Mouse (Mus musculus) 416B (cell line): ENCODE data around the gene U2af1.

Source experiments
- DNase-seq: peaks from one replicate; pipeline ENCODE4 v3.0.0; 2011; ENCODE audit warnings: low read depth

The U2af1 gene

DNA sequence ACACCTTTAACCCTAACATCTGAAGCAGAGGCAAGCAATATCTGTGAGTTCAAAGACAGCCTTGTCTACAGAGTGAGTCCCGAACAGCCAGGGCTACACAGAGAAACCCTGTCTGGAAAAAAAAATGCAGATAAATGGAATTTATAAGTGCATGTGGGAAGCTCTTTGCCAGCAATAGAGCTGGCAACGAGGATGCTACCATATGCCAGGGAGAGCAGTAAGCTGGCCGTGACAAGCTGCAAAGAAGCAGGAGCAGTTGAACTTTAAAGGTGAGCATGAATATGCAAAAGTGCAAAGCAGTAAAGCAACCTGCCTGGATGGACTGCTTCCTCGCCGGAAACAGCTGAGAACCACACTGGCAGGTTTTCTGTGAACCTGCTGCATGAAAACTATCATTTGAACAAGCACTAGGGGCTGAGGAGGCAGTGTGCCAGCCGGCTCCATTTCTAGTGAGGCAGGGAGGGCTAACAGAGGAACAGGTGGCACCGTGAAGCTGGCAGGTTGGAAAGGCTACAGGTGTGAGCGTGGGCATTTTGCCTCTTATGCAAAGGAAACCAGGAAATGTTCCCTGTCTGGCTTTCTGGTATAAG lies 2.1 kb upstream of the U2af1 start:
- DNase-seq: no peak

DNA sequence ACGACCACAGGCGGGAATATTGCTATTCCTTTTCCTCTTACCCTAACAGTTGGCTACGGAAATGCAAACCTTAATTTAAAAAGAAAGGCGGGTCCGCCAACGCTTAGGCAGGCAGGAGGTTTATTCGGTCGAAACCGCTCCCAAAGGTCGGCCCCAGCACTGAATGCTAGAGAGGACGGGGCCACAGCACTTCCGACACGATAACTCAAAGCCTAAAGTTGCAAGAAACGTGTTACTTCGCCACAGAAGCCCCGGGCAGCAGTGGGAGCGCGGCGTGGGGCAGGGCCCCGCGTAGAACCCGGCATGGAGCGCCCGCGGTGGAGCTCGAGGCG lies 590 bp downstream of the U2af1 start:
- no peak for DNase-seq

DNA sequence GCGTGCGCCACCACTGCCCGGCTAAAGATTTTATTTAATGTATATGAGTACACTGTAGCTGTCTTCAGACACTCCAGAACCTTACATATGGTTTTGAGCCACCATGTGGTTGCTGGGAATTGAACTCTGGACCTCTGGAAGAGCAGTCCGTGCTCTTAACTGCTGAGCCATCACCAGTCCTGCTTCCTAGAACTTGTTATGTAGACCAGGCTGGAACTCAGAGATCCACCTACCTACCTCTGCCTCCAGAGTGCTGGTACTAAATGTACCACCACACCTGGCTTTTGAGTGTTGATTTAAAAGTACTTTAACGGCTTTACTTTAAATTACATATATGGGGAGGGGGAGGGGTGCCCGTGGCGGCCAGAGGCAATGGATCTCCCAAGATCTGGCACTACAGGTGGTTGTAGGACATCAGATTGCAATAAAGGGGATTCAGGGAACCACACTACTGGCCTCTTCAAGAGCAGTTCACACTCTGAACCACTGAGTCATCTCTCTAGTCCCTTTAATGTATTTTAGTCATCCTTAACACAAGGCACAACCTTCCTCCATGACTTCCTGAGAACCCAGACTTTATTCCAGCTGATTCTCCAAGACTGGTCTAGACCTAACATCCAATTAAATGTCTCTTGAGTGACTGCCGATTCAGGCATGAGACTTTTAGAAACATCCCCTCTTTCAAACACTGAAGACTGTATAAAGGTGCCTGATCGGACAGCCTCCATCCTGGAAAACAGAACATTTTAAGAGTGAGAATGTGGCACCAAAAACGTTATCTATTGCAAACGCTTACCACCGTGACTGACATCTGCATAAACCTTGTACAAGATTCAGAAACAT lies 1.3 kb downstream of the U2af1 start:
- no peak for DNase-seq

DNA sequence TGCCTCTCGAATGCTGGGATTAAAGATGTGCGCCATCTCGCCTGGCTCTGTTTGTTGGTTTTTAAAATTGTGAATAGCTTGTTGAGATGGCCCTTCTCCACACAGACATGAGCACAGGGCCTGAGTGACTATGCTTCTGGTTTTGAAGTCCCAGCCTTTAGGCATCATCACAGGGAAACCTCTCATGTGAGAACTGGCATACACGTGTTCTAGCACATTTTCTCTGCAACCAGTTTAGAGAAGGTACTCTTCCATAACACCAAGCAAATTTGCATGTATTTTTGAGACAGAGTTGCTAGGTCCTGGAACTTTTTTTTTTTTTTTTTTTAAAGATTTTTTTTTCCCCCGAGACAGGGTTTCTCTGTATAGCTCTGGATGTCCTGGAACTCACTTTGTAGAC lies 2.0 kb downstream of the U2af1 start:
- no peak for DNase-seq

DNA sequence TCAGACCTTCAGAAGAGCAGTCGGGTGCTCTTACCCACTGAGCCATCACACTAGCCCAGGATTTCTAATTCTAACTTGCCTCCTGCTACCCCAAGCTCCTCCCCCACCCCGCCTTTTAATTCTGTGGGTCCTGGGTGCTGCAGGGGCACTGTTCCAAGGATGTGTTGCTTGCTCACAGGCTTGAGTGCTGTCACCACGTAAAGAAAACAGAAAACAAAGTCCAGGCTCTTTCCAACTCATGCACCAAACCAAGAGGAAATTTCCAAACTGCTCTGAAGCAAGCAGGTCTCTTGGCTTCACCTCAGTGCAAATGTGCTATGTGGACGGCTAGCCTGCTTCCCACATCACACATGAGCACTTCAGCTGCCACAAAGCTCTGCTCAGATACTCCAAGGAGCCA lies 3.3 kb downstream of the U2af1 start:
- DNase-seq: no peak

DNA sequence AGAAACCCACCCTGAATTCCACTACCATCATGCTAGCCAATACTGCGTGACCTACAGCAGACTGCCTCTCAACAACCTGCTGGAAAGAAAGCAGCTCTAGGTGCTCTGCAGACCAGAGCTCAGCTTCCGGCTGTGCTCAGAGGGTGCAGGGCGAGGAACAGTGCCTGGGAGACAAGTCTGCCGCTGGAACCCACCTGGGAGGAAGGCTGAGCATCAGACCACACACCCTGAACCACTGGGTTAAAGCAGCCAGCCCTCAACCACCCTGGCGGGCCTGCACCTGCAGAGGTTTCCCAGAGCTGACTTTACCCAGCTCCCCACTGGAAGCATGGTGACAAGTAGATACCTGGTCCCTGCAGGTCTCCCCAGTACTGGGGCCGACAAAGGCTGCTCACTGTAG lies 5.4 kb downstream of the U2af1 start:
- DNase-seq: no peak

DNA sequence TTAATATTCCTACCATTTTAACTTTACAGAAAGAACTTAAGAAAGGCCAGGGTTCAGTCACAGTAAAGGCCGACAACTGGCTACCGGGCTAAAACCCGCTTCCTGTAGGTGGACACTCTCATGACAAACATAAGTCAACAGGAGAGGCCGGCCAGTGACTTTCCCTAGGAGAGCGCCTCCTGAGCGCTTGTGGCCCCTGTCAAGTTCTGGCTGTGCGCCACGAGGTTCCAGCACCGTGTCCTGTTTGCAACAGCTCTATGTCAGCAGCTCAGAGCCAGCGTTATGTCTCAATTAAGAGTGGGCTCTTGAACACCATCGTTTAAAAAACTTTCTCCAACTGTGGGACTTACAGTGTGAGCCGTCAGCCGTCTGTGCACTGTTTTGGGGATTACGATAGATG lies 6.5 kb downstream of the U2af1 start:
- no peak for DNase-seq

DNA sequence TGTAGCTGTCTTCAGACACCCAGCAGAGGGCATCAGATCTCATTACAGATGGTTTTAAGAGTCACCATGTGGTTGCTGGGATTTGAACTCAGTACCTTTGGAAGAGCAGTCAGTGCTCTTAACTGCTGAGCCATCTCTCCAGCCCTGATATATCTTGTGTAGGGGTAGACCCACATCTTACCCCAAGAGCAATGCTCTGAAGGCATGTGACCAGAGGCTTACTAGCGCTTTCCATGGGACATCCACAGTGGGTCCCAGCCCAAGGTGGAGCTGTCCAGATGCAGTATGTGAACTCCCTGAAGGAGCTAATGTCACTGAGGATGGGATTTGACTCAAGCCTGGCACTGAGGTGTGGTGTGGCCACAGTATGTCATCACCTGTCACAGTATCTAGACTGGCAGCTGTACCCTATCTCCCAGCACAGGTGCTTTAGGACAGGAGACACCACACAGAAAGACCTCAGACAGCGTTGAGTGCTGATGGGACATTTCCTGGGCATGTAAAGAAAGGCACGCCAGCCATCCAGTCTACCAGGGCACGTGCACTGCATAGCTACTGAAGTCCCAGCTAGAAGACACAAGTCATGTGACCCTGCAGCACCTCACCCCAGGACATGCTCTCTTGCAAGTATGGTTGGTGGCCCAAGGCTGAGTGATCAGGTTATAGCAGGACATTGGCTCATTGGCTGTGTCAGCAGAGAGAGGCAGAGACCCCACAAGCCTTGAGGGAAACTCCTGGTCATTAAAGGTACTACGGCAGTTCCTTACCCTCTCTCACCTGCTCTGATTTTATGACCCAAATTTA lies 12.3 kb downstream of the U2af1 start:
- no peak for DNase-seq

DNA sequence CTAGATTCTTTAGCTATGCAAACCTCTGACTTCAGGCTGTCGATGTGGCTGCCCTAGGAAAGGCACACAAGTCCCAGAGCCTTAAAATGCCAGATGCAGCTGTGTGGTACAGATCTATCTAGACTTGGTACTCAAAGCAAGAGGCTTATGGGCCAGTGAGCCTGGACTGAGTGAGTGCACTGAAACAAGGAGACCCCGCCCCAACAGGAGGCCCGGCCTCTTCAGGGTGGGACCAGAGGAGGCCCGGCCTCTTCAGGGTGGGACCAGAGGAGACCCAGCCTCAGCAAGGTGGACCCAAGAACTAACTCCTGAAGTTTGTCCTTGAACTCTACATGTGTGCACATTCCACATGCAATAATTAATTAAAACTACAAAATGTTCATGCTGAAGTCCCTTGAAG lies 15.8 kb downstream of the U2af1 start:
- no peak for DNase-seq

DNA sequence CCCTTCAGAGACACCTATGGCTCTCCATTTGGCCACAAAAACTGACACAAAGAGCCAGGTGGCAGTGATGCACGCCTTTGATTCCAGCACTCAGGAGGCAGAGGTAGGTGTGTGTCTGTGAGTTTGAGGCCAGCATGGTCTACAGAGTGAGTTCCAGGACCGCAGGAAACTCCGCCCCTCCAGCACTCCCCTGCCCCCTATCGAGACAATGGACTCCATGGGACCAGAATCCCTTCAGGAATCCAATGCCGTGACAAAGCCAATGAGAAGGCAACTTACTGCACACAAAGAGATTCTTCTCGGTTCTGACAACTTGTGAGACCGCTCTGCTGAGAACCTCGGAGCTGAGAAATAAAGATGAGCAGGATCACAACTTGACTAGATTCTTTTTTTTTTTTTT lies 16.4 kb downstream of the U2af1 start:
- no peak for DNase-seq

DNA sequence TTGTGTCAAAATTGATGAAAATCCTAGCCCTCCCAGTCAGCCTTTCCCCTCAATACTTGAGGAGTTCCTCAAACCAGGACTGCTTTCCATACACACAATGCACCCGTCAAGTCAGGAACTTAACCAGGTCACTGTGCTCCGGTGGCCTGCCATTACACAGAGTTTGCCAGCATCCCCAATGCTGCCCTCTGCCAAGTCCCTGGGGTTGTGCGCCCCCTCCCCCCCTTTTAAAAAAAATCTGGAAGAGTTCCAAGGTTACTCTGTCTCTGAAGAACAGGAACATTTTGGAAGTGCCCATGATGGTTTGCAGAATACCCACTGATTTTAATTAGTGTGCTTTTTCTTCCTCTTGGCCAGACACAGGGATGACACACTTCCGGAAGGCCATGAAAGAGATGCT lies 19.0 kb downstream of the U2af1 start:
- DNase-seq: no peak

DNA sequence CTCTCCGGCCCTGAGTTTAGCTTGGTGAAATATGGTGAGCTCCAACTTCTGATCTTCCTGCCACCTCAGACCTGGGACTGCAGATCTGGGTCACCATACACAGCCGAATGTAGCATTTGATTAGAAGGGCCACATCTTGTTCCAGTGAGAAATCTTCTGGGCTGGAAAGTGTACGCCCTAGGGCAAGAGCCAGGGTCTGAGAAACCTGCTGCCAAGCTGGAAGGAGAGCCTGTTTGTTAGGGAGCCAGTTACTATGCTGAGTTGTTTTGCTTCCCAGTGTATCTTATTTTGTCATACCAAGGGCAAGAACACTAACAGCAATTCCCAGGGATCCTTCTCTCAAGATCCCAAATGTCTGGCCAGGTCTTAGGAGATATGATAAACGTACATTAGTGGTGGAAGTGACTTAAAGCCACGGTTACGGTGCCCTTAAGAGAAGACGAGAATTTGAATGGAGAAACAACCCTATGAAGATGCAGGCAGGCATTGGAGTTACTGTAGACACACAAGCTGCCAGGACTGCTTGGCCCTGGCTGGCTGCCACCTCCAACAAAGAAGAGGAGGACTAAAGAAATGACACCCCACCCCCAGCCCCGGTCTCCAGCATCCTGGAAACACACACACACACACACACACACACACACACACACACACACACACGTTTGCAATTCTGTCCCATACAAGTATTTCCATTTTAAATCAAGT lies 20.7 kb downstream of the U2af1 start:
- no peak for DNase-seq

DNA sequence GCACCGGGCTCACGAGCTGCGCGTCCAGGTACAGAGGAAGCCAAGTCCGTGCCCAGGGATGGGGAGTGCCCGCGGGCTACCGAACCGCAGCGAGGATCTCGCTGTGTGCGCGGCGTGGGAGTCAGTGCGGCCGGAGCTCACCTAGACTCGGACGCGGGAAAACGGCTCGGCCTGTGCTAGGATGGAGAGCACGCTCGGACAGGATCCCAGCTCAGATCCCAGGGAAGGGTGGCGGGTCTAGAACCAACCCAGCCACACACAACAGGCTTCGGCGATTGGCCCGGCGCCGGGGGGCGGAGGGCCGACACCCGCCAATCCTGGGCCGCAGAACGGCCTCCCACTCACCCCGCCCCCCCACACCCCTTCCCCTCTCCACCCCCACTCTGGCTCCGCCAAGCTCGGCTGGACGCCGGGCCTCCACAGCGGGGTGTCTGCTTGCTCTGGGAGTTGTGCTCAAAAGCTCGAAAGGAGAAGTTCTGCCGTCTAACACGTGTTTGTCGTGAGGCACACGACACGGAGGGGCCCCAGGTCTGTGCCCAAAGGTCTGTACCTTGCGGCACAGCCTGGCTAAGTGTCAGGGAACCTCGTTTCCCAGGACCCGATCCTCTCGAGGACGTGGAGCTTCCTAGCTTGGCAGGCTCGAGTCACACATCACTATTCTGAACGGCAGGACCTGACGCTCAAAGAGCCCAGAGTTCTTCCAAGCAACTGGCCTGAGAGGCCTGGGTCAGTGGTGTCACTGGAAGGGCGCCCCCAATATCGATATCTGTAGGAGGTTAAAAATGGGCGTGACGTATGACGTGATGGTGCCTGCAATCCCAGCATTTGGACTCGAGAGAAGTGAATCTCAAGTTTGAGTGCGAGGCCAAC lies 21.5 kb downstream of the U2af1 start, which contains the start of gene Cbs:
TSS of gene Cbs (minus strand) at position 297 of the 870 bp plus-strand sequence.
- DNase-seq: no peak

DNA sequence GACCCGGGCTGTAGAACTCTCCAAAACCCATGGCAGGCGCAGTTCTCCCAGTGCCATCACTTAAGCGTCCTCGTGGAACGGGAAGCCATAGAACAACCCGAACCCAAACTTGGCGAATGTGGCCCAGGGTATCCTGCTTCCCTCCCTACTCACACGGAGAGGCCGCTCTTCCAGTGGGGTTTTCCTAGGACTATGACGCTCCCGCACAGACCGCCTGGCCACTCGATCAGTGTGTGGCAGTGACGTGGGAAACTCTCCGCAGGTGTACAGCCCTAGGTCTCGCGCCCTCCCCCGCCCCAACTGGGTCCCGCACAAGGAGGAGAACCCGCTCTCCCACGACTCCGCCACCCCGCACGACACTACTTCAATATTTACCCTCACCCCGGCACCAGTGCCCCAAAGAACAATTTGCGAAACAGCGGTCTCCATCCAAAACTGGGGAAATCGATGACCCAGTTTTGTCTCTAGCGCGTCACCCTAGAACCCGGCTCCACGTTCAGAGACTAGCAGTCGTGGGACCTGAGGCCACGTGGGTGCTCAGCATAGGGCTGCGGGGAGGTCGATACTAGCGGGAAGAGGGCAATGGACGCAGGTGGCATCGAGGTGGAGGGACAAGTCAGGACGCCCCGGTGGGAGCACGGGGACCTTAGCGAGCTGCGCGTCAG lies 22.3 kb downstream of the U2af1 start:
- no peak for DNase-seq

DNA sequence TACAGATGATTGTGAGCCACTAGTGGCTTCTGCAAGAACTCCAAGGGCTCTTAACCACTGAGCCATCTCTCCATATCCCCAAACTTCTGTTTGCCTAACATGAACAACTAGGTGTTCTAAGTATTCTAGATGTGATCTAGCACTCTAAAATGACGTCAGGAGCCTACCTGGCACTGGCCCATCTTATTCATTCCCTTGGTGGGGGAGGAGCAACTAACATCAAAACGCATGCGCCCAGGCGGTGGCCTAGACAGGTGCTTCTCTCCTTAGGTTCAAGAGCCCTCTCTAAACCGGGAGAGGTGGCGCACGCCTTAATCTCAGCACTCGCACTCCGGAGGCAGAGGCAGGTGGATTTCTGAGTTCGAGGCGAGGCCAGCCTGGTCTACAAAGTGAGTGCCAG lies 22.9 kb downstream of the U2af1 start:
- no peak for DNase-seq

DNA sequence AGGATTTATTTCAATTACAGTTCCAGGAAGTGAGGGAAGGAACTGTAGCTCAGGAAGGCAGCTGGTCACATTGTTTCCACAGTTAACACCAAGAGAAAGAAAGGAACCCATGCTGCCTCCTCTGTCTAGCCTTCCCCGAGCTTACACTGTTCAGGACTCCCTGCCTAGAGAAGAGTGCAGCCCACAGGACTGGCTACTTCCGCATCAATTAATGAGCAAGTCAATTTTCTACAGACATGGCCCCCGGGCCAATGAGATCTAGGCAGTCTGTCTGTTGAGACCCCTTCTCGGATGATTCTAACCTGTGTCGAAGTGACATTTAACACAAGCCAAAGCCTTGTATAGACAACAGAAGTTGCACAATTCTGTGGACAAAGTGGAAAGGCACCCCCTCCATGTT lies 23.8 kb downstream of the U2af1 start:
- DNase-seq: no peak

DNA sequence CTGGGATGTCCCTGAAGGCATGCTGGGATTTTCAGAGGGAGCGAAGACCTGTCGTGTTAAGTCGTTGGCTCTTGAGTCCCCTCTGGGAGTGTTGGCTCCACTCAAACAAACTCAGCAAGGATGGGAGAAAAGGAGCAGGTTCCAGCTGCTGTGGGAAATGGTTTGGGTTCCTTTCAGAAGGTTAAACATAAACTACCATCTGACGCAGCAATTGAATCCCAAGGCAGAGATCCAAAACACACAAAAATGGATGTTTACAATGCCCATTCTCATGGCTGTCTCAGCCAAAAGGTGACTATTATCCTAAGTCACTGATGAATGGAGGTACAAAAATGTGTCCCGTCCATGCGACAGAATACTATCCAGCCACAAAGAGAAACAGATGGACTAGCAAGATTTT lies 25.7 kb downstream of the U2af1 start:
- DNase-seq: no peak

DNA sequence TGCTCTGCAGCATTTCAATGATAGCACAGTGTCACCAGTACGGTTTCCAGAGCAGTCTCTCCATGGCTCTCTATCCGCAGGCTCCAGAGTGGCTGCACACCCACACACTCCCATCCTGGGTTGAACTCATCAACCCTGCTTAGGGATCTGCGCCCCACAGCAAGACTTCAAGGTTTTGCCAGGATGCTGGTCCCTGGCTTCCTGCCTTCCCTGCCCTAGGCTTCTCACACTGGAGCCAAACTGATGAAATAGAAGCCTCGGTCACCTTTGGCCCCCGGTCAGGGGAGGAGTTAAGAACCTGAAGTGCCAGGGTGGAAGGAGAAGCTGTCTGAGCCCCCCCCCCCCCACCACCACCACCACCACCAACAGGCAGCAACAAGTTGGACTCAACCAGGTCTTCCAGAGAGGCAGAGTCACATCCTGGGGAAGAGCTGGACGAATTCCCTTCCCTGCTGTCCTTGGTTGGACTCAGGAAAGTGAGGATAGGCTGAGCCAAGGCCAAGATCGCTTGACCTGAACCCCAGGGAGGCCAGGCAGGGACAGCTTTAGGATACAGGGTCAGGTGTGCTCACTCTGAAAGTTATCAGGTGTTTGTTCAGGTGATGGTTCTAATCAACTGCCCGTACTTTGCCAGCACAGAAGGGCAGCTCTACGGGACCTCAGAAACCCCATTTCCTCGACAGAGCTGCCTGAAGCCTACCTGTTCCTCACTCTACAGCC lies 27.5 kb downstream of the U2af1 start:
- no peak for DNase-seq

DNA sequence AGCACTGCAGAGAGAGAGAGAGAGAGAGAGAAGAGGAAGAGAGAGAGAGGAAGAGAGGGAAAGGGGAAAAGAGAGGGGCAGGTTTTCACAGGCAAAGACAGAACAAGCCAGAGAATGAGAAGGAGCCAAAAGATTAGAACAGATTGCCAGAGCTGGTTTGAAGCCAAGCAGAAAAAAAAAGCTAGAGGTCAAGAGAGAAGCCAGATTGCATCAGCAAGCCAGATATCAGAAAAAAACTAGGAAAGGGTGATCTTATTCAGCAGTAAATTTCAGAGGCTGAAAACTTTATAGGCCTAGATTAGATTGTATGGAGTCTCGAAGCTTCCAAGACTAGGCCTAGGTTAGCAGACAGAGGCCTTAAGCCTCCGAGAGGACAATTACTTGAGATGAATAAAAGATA lies 30.7 kb downstream of the U2af1 start:
- DNase-seq: no peak

DNA sequence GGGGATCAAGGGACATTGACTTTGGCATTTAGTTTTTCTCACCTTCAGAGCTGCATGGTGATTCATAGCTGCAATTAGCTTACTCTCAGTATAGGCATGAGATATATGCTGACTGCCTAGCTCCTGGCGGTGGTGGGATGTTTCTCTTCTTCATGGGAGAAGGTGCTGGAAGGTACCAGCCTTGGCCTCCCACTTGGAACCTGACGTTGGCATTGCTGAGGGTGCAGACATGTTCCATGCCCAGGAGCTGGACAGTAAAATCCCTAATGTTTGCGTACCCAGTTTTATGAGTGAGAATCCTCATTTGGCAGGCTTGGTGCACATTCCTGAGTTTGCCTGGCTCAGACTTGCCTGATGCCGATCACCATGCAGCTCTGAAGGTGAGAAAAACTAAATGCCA lies 35.6 kb downstream of the U2af1 start:
- DNase-seq: no peak
